Mouse (Mus musculus) stomach, postnatal 0 days (tissue): ENCODE measurements around the gene Limd2.

ENCODE experiments used
- CTCF ChIP-seq: IDR thresholded peaks from 2 replicates; pipeline ENCODE4 v1.5.1; 2016; ENCODE audit warnings: antibody characterized with exemption, low read depth, mild to moderate bottlenecking, moderate library complexity
- EP300 ChIP-seq: optimal IDR thresholded peaks from 2 replicates; pipeline ENCODE3; 2016; ENCODE audit warnings: antibody characterized with exemption

DNA sequence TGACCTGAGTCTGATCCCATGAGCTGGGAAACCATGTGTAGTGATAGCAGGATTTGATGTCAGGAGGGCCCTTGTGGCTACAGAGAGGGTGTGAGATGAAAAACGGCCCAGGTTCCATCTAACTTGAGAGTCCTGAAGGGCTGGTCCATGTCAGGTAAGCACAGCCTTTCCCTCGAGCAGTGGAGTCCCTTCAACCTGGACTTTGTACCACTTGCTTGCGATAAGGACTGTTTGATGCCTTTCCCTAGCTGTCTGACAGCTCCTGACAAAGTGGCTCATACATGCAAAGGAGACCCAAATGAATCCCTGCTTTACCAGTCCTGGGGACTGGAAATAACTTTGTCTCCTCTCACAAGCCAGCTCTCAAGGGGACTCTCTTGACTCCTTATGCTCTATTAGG is 9.4 kb downstream of the Limd2 start:
- TF ChIP-seq CTCF: no peak
- no peak for TF ChIP-seq EP300
